Mouse (Mus musculus) heart, embryonic 14.5 days (tissue): Measurements from ENCODE around the gene Slc29a4. TPM values are rescaled to one million over a fixed set of nuclear protein-coding genes. Genes with fewer than 3 reads are reported as not detected.
A peak's percentile ranks its signal among the peaks of the same experiment; 100 is the strongest.

Experiments
- ATAC-seq: fragments of 200-750 bp; cut with Nextera tagmentation; 2 replicates; pipeline ENCODE4 v1.8.0; 2017; ENCODE audit warnings: low read depth, moderate TSS enrichment; ENCODE audit not compliant: insufficient number of reproducible peaks, insufficient read depth, low FRiP score
- H3K27ac ChIP-seq, 2 experiments: fragments of 200-500 bp in 1 of 2; fragments of 300-500 bp in 1 of 2; sonication (generic) in 1 of 2; replicated peaks in 1 of 2; 2 replicates each; pipeline ENCODE4 v1.5.1; 2012 to 2014; ENCODE audit warnings: low read depth in 2 of 2, low read length in 2 of 2, control low read depth in 1 of 2, mild to moderate bottlenecking in 1 of 2, mixed read lengths in 1 of 2; ENCODE audit not compliant: control insufficient read depth in 1 of 2, insufficient read depth in 1 of 2
- H3K27me3 ChIP-seq: fragments of 300-500 bp; sonication (generic); 2 replicates; pipeline ENCODE4 v1.6.1; 2014; ENCODE audit warnings: mild to moderate bottlenecking, low read length, control low read depth; ENCODE audit not compliant: control insufficient read depth, insufficient read depth
- H3K36me3 ChIP-seq: fragments of 300-500 bp; sonication (generic); 2 replicates; pipeline ENCODE4 v1.6.1; 2014; ENCODE audit warnings: mild to moderate bottlenecking, control low read depth, low read length, mixed read lengths; ENCODE audit not compliant: control insufficient read depth, insufficient read depth
- H3K4me1 ChIP-seq, 2 experiments: fragments of 200-500 bp in 1 of 2; fragments of 300-500 bp in 1 of 2; sonication (generic) in 1 of 2; 2 replicates each; pipeline ENCODE4 v1.6.1; 2012 to 2014; ENCODE audit warnings: low read length in 2 of 2, control low read depth in 1 of 2, mixed read lengths in 1 of 2; ENCODE audit not compliant: control insufficient read depth in 2 of 2, insufficient read depth in 2 of 2
- H3K4me2 ChIP-seq: fragments of 300-500 bp; sonication (generic); 2 replicates; pipeline ENCODE4 v1.6.1; 2014; ENCODE audit warnings: mild to moderate bottlenecking, low read length
- H3K4me3 ChIP-seq, 2 experiments: fragments of 200-500 bp in 1 of 2; fragments of 300-500 bp in 1 of 2; sonication (generic) in 1 of 2; 2 replicates each; pipeline ENCODE4 v1.5.1; 2012 to 2014; ENCODE audit warnings: low read length in 2 of 2, mild to moderate bottlenecking in 2 of 2, control low read depth in 1 of 2, low read depth in 1 of 2, moderate library complexity in 1 of 2; ENCODE audit not compliant: control insufficient read depth in 1 of 2, insufficient read depth in 1 of 2
- H3K9ac ChIP-seq: fragments of 300-500 bp; sonication (generic); 2 replicates; pipeline ENCODE4 v1.6.1; 2014; ENCODE audit warnings: mild to moderate bottlenecking, low read length
- H3K9me3 ChIP-seq: fragments of 300-500 bp; sonication (generic); 2 replicates; pipeline ENCODE4 v1.6.1; 2016; ENCODE audit warnings: low read length, control low read depth; ENCODE audit not compliant: control insufficient read depth
- WGBS: fragments of 180-500 bp; shearing (Covaris S2); extraction: QIAGEN DNeasy Blood & Tissue Kit; methylation state at CpG from one replicate; pipeline ENCODE4 v1.1.7; 2014; 5-methylcytosine and 5-hydroxymethylcytosine counted together
- polyA plus RNA-seq: library from polyadenylated mRNA; unstranded; fragments of >200 nt; fragmentation: Nextera tagmentation; extraction: Ambion mirVana; gene quantifications from 2 replicates; pipeline ENCODE4 v1.2.1, GENCODE M21; 2014

The Slc29a4 gene
- polyA plus RNA-seq, 1 experiment from 2014 or later, result 1.7 TPM

GRCm38 (mm10) chr5:142697742-142698141 lies 5.4 kb downstream of the Slc29a4 start:
- H3K9me3 ChIP-seq, result no peaks in the 10 kb centered on the region
- 51% methylated on average over 2 of the region's 2 CpGs for WGBS
- H3K27ac ChIP-seq, result no peak overlapping the region
- ATAC-seq, result no peak
- no peak overlapping the region for H3K4me2 ChIP-seq
- H3K27me3 ChIP-seq, result peaks cover 47% of the 10 kb centered on the region
- no peak overlapping the region for H3K4me3 ChIP-seq
- no peaks in the 10 kb centered on the region for H3K36me3 ChIP-seq
- H3K4me1 ChIP-seq, result peaks cover 3 to 4% of the 10 kb centered on the region in 2 experiments; a peak in 1 of 4 replicates
- H3K9ac ChIP-seq, result no peak overlapping the region

GRCm38 (mm10) chr5:142700842-142701589 lies 8.7 kb downstream of the Slc29a4 start:
- no peak overlapping the region for H3K4me3 ChIP-seq
- no peak overlapping the region for H3K9ac ChIP-seq
- H3K36me3 ChIP-seq, result no peaks in the 10 kb centered on the region
- H3K27me3 ChIP-seq, result peaks cover 60% of the 10 kb centered on the region
- ATAC-seq, result no peak
- H3K27ac ChIP-seq, result no peak overlapping the region
- peaks cover 3 to 4% of the 10 kb centered on the region in 2 experiments; a peak in 1 of 4 replicates for H3K4me1 ChIP-seq
- H3K4me2 ChIP-seq, result peak overlapping the region; percentile 93; the same call in 1 of the 2 replicates
- no peaks in the 10 kb centered on the region for H3K9me3 ChIP-seq
- 9% methylated on average over 15 of the region's 15 CpGs for WGBS

- Histone ChIP-seq H3K27ac (no peak overlapping the region), H3K9ac (peak overlapping the region; percentile 64), H3K4me2 (peak overlapping the region; percentile 93), H3K9me3 (no peaks in the 10 kb centered on the region), H3K36me3 (no peaks in the 10 kb centered on the region), H3K4me1 (peaks cover 3 to 4% of the 10 kb centered on the region in 2 experiments; a peak in 1 of 4 replicates), H3K4me3 (peak overlapping the region; percentile 51 to 54), H3K27me3 (peaks cover 54% of the 10 kb centered on the region)
- 1% methylated on average over 61 of the region's 72 CpGs for WGBS
- ATAC-seq, result peak; percentile 68
Observed at GRCm38 (mm10) chr5:142701651-142702510, 9.6 kb downstream of the Slc29a4 start.

- no peak overlapping the region for H3K27ac ChIP-seq
- peak overlapping the region; percentile 51 to 54 for H3K4me3 ChIP-seq
- peak overlapping the region; percentile 93 for H3K4me2 ChIP-seq
- no peaks in the 10 kb centered on the region for H3K36me3 ChIP-seq
- ATAC-seq, result no peak
- H3K4me1 ChIP-seq, result peaks cover 3 to 4% of the 10 kb centered on the region in 2 experiments; a peak in 1 of 4 replicates
- H3K27me3 ChIP-seq, result peaks cover 51% of the 10 kb centered on the region
- peak overlapping the region; percentile 64 for H3K9ac ChIP-seq
- WGBS, result 24% methylated on average over 18 of the region's 18 CpGs
- H3K9me3 ChIP-seq, result no peaks in the 10 kb centered on the region
Observed at GRCm38 (mm10) chr5:142702511-142703138, 10.3 kb downstream of the Slc29a4 start.

- H3K9ac ChIP-seq, result no peak overlapping the region
- no peaks in the 10 kb centered on the region for H3K36me3 ChIP-seq
- no peak overlapping the region for H3K4me2 ChIP-seq
- H3K4me1 ChIP-seq, result peaks cover 3 to 4% of the 10 kb centered on the region in 2 experiments; a peak in 1 of 4 replicates
- no peaks in the 10 kb centered on the region for H3K9me3 ChIP-seq
- H3K27me3 ChIP-seq, result peaks cover 48% of the 10 kb centered on the region
- no peak overlapping the region for H3K4me3 ChIP-seq
- WGBS, result 77% methylated on average over 10 of the region's 10 CpGs
- no peak overlapping the region for H3K27ac ChIP-seq
- no peak for ATAC-seq
Observed at GRCm38 (mm10) chr5:142703569-142703968, 11.3 kb downstream of the Slc29a4 start.

- H3K36me3 ChIP-seq, result no peaks in the 10 kb centered on the region
- peaks cover 17% of the 10 kb centered on the region for H3K27me3 ChIP-seq
- no peaks in the 10 kb centered on the region for H3K9me3 ChIP-seq
- H3K27ac ChIP-seq, result no peak overlapping the region
- H3K4me2 ChIP-seq, result no peak overlapping the region
- ATAC-seq, result no peak
- 64% methylated on average over 5 of the region's 5 CpGs for WGBS
- no peak overlapping the region for H3K9ac ChIP-seq
- H3K4me3 ChIP-seq, result no peak overlapping the region
- H3K4me1 ChIP-seq, result peaks cover 0 to under 1% of the 10 kb centered on the region in 2 experiments; a peak in 1 of 4 replicates
Observed at GRCm38 (mm10) chr5:142707709-142708108, 15.4 kb downstream of the Slc29a4 start.

- no peak overlapping the region for H3K9ac ChIP-seq
- no peak overlapping the region for H3K4me3 ChIP-seq
- no peaks in the 10 kb centered on the region for H3K4me1 ChIP-seq
- WGBS, result 53% methylated on average over 7 of the region's 7 CpGs
- H3K27ac ChIP-seq, result no peak overlapping the region
- no peaks in the 10 kb centered on the region for H3K9me3 ChIP-seq
- peaks cover 1% of the 10 kb centered on the region for H3K27me3 ChIP-seq
- no peak for ATAC-seq
- no peaks in the 10 kb centered on the region for H3K36me3 ChIP-seq
- no peak overlapping the region for H3K4me2 ChIP-seq
Observed at GRCm38 (mm10) chr5:142709436-142709835, 17.1 kb downstream of the Slc29a4 start.
